Mouse (Mus musculus) CH12F3 (cell line): Measurements from ENCODE around the gene Sval3.

ENCODE experiments used
- in situ Hi-C: fragments of 300-500 bp; cut with MboI; formaldehyde crosslinking; loops from 2 replicates; pipeline ENCODE4 v1.14.3; 2020; ENCODE audit warnings: low sequenced_read_pairs

The Sval3 gene

DNA sequence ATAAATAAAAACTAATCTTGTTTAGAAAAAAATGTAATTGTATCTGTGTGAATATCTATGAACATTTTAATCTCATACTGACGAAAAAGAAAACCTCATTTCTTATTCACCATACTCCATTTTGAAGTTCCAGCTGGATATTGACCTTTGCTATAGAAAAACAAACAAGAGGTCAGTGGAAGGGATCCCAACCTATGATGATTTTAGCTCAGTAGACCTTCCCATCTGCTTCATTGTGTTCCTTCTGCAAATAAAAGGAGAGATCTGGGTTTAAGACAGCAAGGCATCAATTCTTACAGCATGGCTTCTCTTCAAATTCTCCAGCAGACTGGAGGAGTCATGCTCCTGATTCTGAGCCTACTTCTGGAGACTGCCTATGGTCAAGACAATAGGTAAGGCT, at the start of gene Sval3:
TSS of gene Sval3 (plus strand) at position 301 of the 400 bp plus-strand sequence.
- in situ Hi-C loops = no loop called here

DNA sequence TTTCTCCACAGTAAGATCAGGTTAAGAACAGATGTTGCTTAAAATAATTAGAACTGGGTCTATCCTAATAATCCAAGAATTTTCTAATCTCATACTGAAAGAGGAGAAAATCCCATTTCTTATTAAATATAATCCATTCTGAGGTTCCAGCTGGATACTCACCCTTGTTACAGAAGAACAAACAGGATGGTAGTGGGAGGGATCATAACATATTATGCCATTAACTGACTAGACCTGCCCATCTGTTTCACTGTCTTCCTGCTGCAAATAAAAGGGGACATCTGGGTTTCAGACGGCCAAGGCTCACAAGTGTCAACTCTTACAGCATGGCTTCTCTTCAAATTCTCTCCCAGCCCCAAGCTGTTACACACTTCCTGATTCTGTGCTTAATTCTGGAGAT, 16.6 kb upstream of the Sval3 start, which contains the start of gene Sval1:
TSS of gene Sval1 (plus strand) at position 301 of the 400 bp plus-strand sequence.
- in situ Hi-C loops = no loop called here
